ENCODE assay signal across 10 mouse cellular contexts in genomic region chr7:44495086-44495485, GRCm38 (mm10). TPM values are rescaled to one million over a fixed set of nuclear protein-coding genes. Genes with fewer than 3 reads are reported as not detected.
DNase-seq lines count a peak whose midpoint lies in the region; ATAC-seq and TF ChIP-seq lines count a peak whose summit lies in the region.
"Had no signal": no experiment of that assay in that cellular context is flagged by ENCODE, and none has a peak within 500 bp of the region (broad histone marks: within the 10 kb centered on the region; RNA-seq: fewer than 3 reads in every experiment).

No protein-coding gene starts in this region.

- no peak overlapping the region for H3K9ac ChIP-seq in limb, embryonic 14.5 days (ENCODE audit: low read depth, low read length, severe bottlenecking)

- ATAC-seq in cerebellum, adult (ENCODE audit: insufficient number of reproducible peaks, low FRiP score, low TSS enrichment): no peak
- ATAC-seq in limb, embryonic 14.5 days (ENCODE audit: low FRiP score, low read depth): no peak

- H3K27me3 ChIP-seq in limb, embryonic 14.5 days (ENCODE audit: control insufficient read depth, insufficient read depth, low read length): no peaks in the 10 kb centered on the region

- 84% methylated on average over 7 of the region's 7 CpGs for WGBS in limb, embryonic 14.5 days

- H3K27ac ChIP-seq in limb, embryonic 14.5 days (replicated peaks; ENCODE audit: low read depth, low read length): no peak overlapping the region

- no peak for TF ChIP-seq POLR2A in limb, embryonic 14.5 days (IDR thresholded peaks at IDR 0.05; ENCODE audit: borderline replicate concordance, extremely low read depth, insufficient read depth, insufficient read length)

- H3K4me2 ChIP-seq in limb, embryonic 14.5 days (replicated peaks; ENCODE audit: low read depth, low read length, severe bottlenecking): peak overlapping the region; percentile 87; the same call in 1 of the 2 replicates

- peaks cover 13% of the 10 kb centered on the region; the same call in 1 of the 2 replicates for H3K4me1 ChIP-seq in limb, embryonic 14.5 days (ENCODE audit: control insufficient read depth, insufficient read depth, low read length)

- no peaks in the 10 kb centered on the region for H3K9me3 ChIP-seq in limb, embryonic 14.5 days (ENCODE audit: control insufficient read depth, low read length)

- H3K36me3 ChIP-seq in limb, embryonic 14.5 days (ENCODE audit: control insufficient read depth, insufficient read depth, low read length): peaks cover 39% of the 10 kb centered on the region

- peak; percentile 63 for DNase-seq in cerebellum, adult 9-11 months
- DNase-seq in right cerebral cortex, postnatal 4 days: peak; percentile 5
- no peak for DNase-seq in right cerebral cortex, adult 18-20 months
- DNase-seq in limb, embryonic 14.5 days (ENCODE audit: low spot score): no peak
- peak; percentile 35 for DNase-seq in testis, postnatal 10 days (ENCODE audit: low spot score)
- DNase-seq in layer of hippocampus, postnatal 14 days (ENCODE audit: low spot score in 2 of 2): no peak
- DNase-seq in left cerebral cortex, postnatal 10 days (ENCODE audit: extremely low spot score in 1 of 2, low spot score in 2 of 2): no peak
- DNase-seq: kidney, adult 9 months; right cerebral cortex, postnatal 14 days had no signal

- 0 out of 2 replicates have a peak overlapping the region, but pooled peaks have one; percentile 73 for H3K4me3 ChIP-seq in limb, embryonic 14.5 days (replicated peaks; ENCODE audit: low read length)

- intact Hi-C loops in left cerebral cortex, postnatal 10 days (cut with DNase I): loop anchor here (5.0 kb wide), 1 partner anchor 57 kb away; the partner anchor contains the start of gene Nr1h2

RNA-seq across cellular contexts. Expression of gene Emc10, which starts 1.2 kb away (rescaled TPM):
- 182 and 265 TPM in 2 replicates for polyA plus RNA-seq in limb, embryonic 14.5 days (2012; rRNA removed)
- 149 and 151 TPM in 2 replicates for polyA plus RNA-seq in limb, embryonic 14.5 days (2014; fragmentation: Nextera tagmentation; extraction: Ambion mirVana)
- 100 to 1,000 TPM; 163 to 173 TPM for total RNA-seq in layer of hippocampus, postnatal 14 days (2021)
- 100 to 1,000 TPM; 143 to 144 TPM for total RNA-seq in left cerebral cortex, postnatal 10 days (2021)

RNA-seq across cellular contexts. Expression of gene Fam71e1, which starts 1.3 kb away (rescaled TPM):
- 19.8 and 21.5 TPM in 2 replicates for polyA plus RNA-seq in limb, embryonic 14.5 days (2012; rRNA removed)
- 12.2 and 13.6 TPM in 2 replicates for polyA plus RNA-seq in limb, embryonic 14.5 days (2014; fragmentation: Nextera tagmentation; extraction: Ambion mirVana)
- 10 to 100 TPM; 29.8 to 48.4 TPM for total RNA-seq in layer of hippocampus, postnatal 14 days (2021)
- 10 to 100 TPM; 24.4 to 26.8 TPM for total RNA-seq in left cerebral cortex, postnatal 10 days (2021)

RNA-seq across cellular contexts. Expression of gene Josd2, which starts 27.3 kb away (rescaled TPM):
- polyA plus RNA-seq in limb, embryonic 14.5 days (2012; rRNA removed): 167 and 215 TPM in 2 replicates
- polyA plus RNA-seq in limb, embryonic 14.5 days (2014; fragmentation: Nextera tagmentation; extraction: Ambion mirVana): 78.9 and 81.5 TPM in 2 replicates
- 10 to 100 TPM; 60.7 to 64.3 TPM for total RNA-seq in layer of hippocampus, postnatal 14 days (2021)
- total RNA-seq in left cerebral cortex, postnatal 10 days (2021): 10 to 100 TPM; 36.3 to 37.4 TPM

RNA-seq across cellular contexts. Expression of gene Mybpc2, which starts 29.4 kb away (rescaled TPM):
- 0.03 TPM in 2 replicates for polyA plus RNA-seq in limb, embryonic 14.5 days (2012; rRNA removed)
- 0.06 and 0.15 TPM in 2 replicates for polyA plus RNA-seq in limb, embryonic 14.5 days (2014; fragmentation: Nextera tagmentation; extraction: Ambion mirVana)
- under 1 TPM in 1 of 2 experiments, not detected in 1; 0.10 TPM for total RNA-seq in layer of hippocampus, postnatal 14 days (2021)
- total RNA-seq in left cerebral cortex, postnatal 10 days (2021): under 1 TPM; 0.09 to 0.53 TPM

RNA-seq across cellular contexts. Expression of gene Aspdh, which starts 29.9 kb away (rescaled TPM):
- polyA plus RNA-seq in limb, embryonic 14.5 days (2012; rRNA removed): 1.8 and 3.1 TPM in 2 replicates
- polyA plus RNA-seq in limb, embryonic 14.5 days (2014; fragmentation: Nextera tagmentation; extraction: Ambion mirVana): 0.37 and 0.58 TPM in 2 replicates
- total RNA-seq in layer of hippocampus, postnatal 14 days (2021): 10 to 100 TPM; 15.0 to 15.4 TPM
- 10 to 100 TPM; 14.7 to 18.0 TPM for total RNA-seq in left cerebral cortex, postnatal 10 days (2021)

Comparison
In these comparisons a context has a peak if more than half of its experiments do, and no peak if none do; other contexts are left out.
1. DNase-seq: peak in cerebellum, adult 9-11 months (single experiment), right cerebral cortex, postnatal 4 days (single experiment) and testis, postnatal 10 days (single experiment); none in right cerebral cortex, adult 18-20 months (single experiment), limb, embryonic 14.5 days (single experiment), layer of hippocampus, postnatal 14 days (0 of 2) and left cerebral cortex, postnatal 10 days (0 of 2).